Mouse (Mus musculus) CH12.LX (cell line): Measurements from ENCODE around the gene Spp2. TPM values are rescaled to one million over a fixed set of nuclear protein-coding genes. Genes with fewer than 3 reads are reported as not detected.

Source experiments
- DNase-seq: peaks from one replicate; pipeline ENCODE4 v3.0.0-alpha.2; 2013; ENCODE audit errors: extremely low read depth
- H3K27ac ChIP-seq: 2 replicates; pipeline ENCODE4 v1.5.1; 2012; ENCODE audit warnings: low read depth, mild to moderate bottlenecking, control low read depth, moderate library complexity; ENCODE audit not compliant: insufficient read depth
- H3K27me3 ChIP-seq: replicated peaks from 2 replicates; pipeline ENCODE3; 2012; ENCODE audit warnings: inconsistent platforms
- H3K36me3 ChIP-seq, 2 experiments: replicated peaks in 1 of 2; 2 replicates each; pipeline versions ENCODE3 to v1.6.1; 2012; ENCODE audit warnings: inconsistent platforms in 1 of 2, low read length in 1 of 2, mild to moderate bottlenecking in 1 of 2, mixed read lengths in 1 of 2, moderate library complexity in 1 of 2; ENCODE audit not compliant: control insufficient read depth in 1 of 2, insufficient read depth in 1 of 2
- H3K4me1 ChIP-seq, 2 experiments: 2 replicates each; pipeline ENCODE4 v1.6.1; 2012; ENCODE audit warnings: inconsistent platforms in 1 of 2, moderate library complexity in 1 of 2; ENCODE audit not compliant: insufficient read depth in 2 of 2, control insufficient read depth in 1 of 2
- H3K4me2 ChIP-seq: 2 replicates; pipeline ENCODE4 v1.6.1; 2012; ENCODE audit warnings: low read depth, mild to moderate bottlenecking, control low read depth; ENCODE audit not compliant: poor library complexity, insufficient read depth, severe bottlenecking
- H3K4me3 ChIP-seq, 3 experiments: fragments of 150-350 bp in 1 of 3; sonication (generic) in 1 of 3; replicated peaks in 1 of 3; 2 replicates each; pipeline versions ENCODE3 to v1.5.1; 2011 to 2012; ENCODE audit warnings: low read depth in 2 of 3, low read length in 2 of 3, mild to moderate bottlenecking in 2 of 3, moderate library complexity in 2 of 3, control low read depth in 1 of 3, improper control_type of control experiment in 1 of 3, inconsistent platforms in 1 of 3, mixed read lengths in 1 of 3; ENCODE audit not compliant: poor library complexity in 1 of 3
- H3K79me2 ChIP-seq: replicated peaks from 2 replicates; pipeline ENCODE4 v1.6.1; 2012; ENCODE audit warnings: mild to moderate bottlenecking, moderate library complexity; ENCODE audit not compliant: control insufficient read depth, poor library complexity, insufficient read depth, severe bottlenecking; ENCODE audit errors: extremely low read depth
- H3K9ac ChIP-seq: 2 replicates; pipeline ENCODE4 v1.6.1; 2012; ENCODE audit warnings: low read depth, mild to moderate bottlenecking, control low read depth, moderate library complexity; ENCODE audit not compliant: insufficient read depth
- H3K9me3 ChIP-seq: replicated peaks from 2 replicates; pipeline ENCODE3; 2012; ENCODE audit warnings: low read length, inconsistent platforms, mixed read lengths
- BHLHE40 ChIP-seq: IDR thresholded peaks from 2 replicates; pipeline ENCODE4 v1.6.1; 2011; ENCODE audit warnings: mild to moderate bottlenecking, low read depth, low read length, improper control_type of control experiment
- CTCF ChIP-seq, 2 experiments: IDR thresholded peaks in 1 of 2; conservative IDR thresholded peaks in 1 of 2; 2 replicates each; pipeline ENCODE4 v1.5.1; 2011 to 2012; ENCODE audit warnings: low read depth in 2 of 2, low read length in 2 of 2, improper control_type of control experiment in 1 of 2, inconsistent platforms in 1 of 2, mild to moderate bottlenecking in 1 of 2, moderate library complexity in 1 of 2
- E2F4 ChIP-seq: IDR thresholded peaks from 2 replicates; pipeline ENCODE4 v1.6.1; 2011; ENCODE audit warnings: low read depth, low read length, improper control_type of control experiment; ENCODE audit not compliant: insufficient replicate concordance
- ELF1 ChIP-seq: IDR thresholded peaks from 2 replicates; pipeline ENCODE4 v1.6.1; 2014; ENCODE audit warnings: low read depth, mild to moderate bottlenecking, inconsistent platforms, low read length, improper control_type of control experiment
- EP300 ChIP-seq: IDR thresholded peaks from 2 replicates; pipeline ENCODE4 v1.6.1; 2011; ENCODE audit warnings: low read length, improper control_type of control experiment
- ETS1 ChIP-seq: conservative IDR thresholded peaks from 2 replicates; pipeline ENCODE4 v1.6.1; 2012; ENCODE audit warnings: low read depth, mild to moderate bottlenecking, inconsistent platforms, low read length, improper control_type of control experiment, moderate library complexity
- GABPA ChIP-seq: IDR thresholded peaks from 2 replicates; pipeline ENCODE4 v1.6.1; 2012; ENCODE audit warnings: low read depth, low read length, improper control_type of control experiment, inconsistent platforms; ENCODE audit not compliant: insufficient replicate concordance
- HCFC1 ChIP-seq: IDR thresholded peaks from 2 replicates; pipeline ENCODE4 v1.6.1; 2012; ENCODE audit warnings: low read depth, mild to moderate bottlenecking, inconsistent platforms, low read length, improper control_type of control experiment
- JUND ChIP-seq: conservative IDR thresholded peaks from 2 replicates; pipeline ENCODE4 v1.6.1; 2011; ENCODE audit warnings: low read depth, low read length, improper control_type of control experiment
- KAT2A ChIP-seq: IDR thresholded peaks from 2 replicates; pipeline ENCODE4 v1.6.1; 2012; ENCODE audit warnings: low read length, improper control_type of control experiment, inconsistent platforms; ENCODE audit not compliant: insufficient replicate concordance
- MAFK ChIP-seq: IDR thresholded peaks from 2 replicates; pipeline ENCODE4 v1.6.1; 2011; ENCODE audit warnings: low read length, improper control_type of control experiment; ENCODE audit not compliant: insufficient replicate concordance
- MAZ ChIP-seq: IDR thresholded peaks from 2 replicates; pipeline ENCODE4 v1.6.1; 2012; ENCODE audit warnings: low read depth, mild to moderate bottlenecking, inconsistent platforms, low read length, improper control_type of control experiment, moderate library complexity
- NRF1 ChIP-seq: IDR thresholded peaks from 2 replicates; pipeline ENCODE4 v1.6.1; 2014; ENCODE audit warnings: low read depth, mild to moderate bottlenecking, inconsistent platforms, low read length, improper control_type of control experiment, moderate library complexity
- POLR2A ChIP-seq: IDR thresholded peaks from 2 replicates; pipeline ENCODE4 v1.6.1; 2011; ENCODE audit warnings: low read depth, mild to moderate bottlenecking, improper control_type of control experiment, low read length
- RCOR1 ChIP-seq: conservative IDR thresholded peaks from 2 replicates; pipeline ENCODE4 v1.6.1; 2012; ENCODE audit warnings: low read depth, mild to moderate bottlenecking, inconsistent platforms, low read length, improper control_type of control experiment
- TBP ChIP-seq: conservative IDR thresholded peaks from 2 replicates; pipeline ENCODE4 v1.6.1; 2011; ENCODE audit warnings: low read depth, low read length, improper control_type of control experiment
- USF1 ChIP-seq: IDR thresholded peaks from 2 replicates; pipeline ENCODE4 v1.6.1; 2014; ENCODE audit warnings: low read depth, mild to moderate bottlenecking, inconsistent platforms, low read length, improper control_type of control experiment
- USF2 ChIP-seq: conservative IDR thresholded peaks from 2 replicates; pipeline ENCODE4 v1.6.1; 2011; ENCODE audit warnings: low read depth, low read length, improper control_type of control experiment
- ZMIZ1 ChIP-seq: IDR thresholded peaks from 2 replicates; pipeline ENCODE4 v1.6.1; 2012; ENCODE audit warnings: low read depth, mild to moderate bottlenecking, inconsistent platforms, low read length, improper control_type of control experiment
- dilution Hi-C: fragments of 300-500 bp; cut with MboI; formaldehyde crosslinking; loops from 2 replicates; pipeline ENCODE4 v1.14.3; 2020; ENCODE audit warnings: low sequenced_read_pairs; ENCODE audit not compliant: extremely low pct_unique_long_range_greater_than_20kb, extremely low pct_ligation_motif_present
- in situ Hi-C: fragments of 300-500 bp; cut with MboI; formaldehyde crosslinking; loops from 3 replicates; pipeline ENCODE4 v1.14.3; 2019; ENCODE audit warnings: low sequenced_read_pairs, low pct_ligation_motif_present, low pct_unique_long_range_greater_than_20kb, mixed read lengths
- polyA plus RNA-seq: library from polyadenylated mRNA; unstranded; fragments of >175 nt; gene quantifications from 2 replicates; pipeline ENCODE4 v1.2.1, GENCODE M21; 2012; ENCODE audit warnings: low read depth; ENCODE audit not compliant: insufficient read length
- total RNA-seq, 2 experiments: library from RNA; depleted of rRNA; stranded (reverse); fragments of 300-350 nt in 1 of 2; fragments of >200 nt in 1 of 2; gene quantifications; 2 replicates each; pipeline ENCODE4 v1.2.3; 2012 to 2014

Spp2 gene
- total and polyA plus RNA-seq, 3 experiments = not detected

GRCm38 (mm10) chr1:88468335-88468734 is 61.6 kb downstream of the Spp2 start:
- Histone ChIP-seq H3K4me3 (no peak overlapping the region), H3K9ac (no peak overlapping the region), H3K36me3 (no peaks in the 10 kb centered on the region), H3K4me2 (no peak overlapping the region), H3K9me3 (peaks cover 57% of the 10 kb centered on the region), H3K27ac (no peak overlapping the region), H3K79me2 (no peaks in the 10 kb centered on the region), H3K27me3 (no peaks in the 10 kb centered on the region), H3K4me1 (peaks cover 0 to 2% of the 10 kb centered on the region in 2 experiments; a peak in 1 of 4 replicates)
- no peak for TF ChIP-seq USF1
- TF ChIP-seq E2F4 = no peak
- TF ChIP-seq NRF1 = no peak
- no peak for TF ChIP-seq MAZ
- TF ChIP-seq JUND = no peak
- no peak for TF ChIP-seq HCFC1
- TF ChIP-seq CTCF (conservative IDR thresholded peaks at IDR 0.05 in 1 of 2, IDR thresholded peaks at IDR 0.05 in 1 of 2; ENCODE audit: low read depth in 2 of 2, low read length in 2 of 2) = no peak
- TF ChIP-seq ZMIZ1 = no peak
- TF ChIP-seq EP300 = no peak
- no peak for TF ChIP-seq ELF1
- TF ChIP-seq MAFK = no peak
- no peak for TF ChIP-seq GABPA
- no peak for TF ChIP-seq POLR2A
- no peak for TF ChIP-seq RCOR1
- no peak for TF ChIP-seq BHLHE40
- dilution Hi-C loops = no loop called here
- no peak for DNase-seq
- in situ Hi-C loops = no loop called here

- dilution Hi-C loops = no loop called here
- no peaks in the 10 kb centered on the region for H3K27me3 ChIP-seq
- in situ Hi-C loops = loop anchor here (10.0 kb wide), 1 partner anchor 175 kb away; no protein-coding TSS in a partner anchor
Observed at GRCm38 (mm10) chr1:88469746-88470145, 63.0 kb downstream of the Spp2 start.

More at GRCm38 (mm10) chr1:88469746-88470145, 63.0 kb downstream of the Spp2 start:
- H3K36me3 ChIP-seq = no peaks in the 10 kb centered on the region
- TF ChIP-seq ELF1 (no peak), KAT2A (no peak), TBP (no peak), GABPA (no peak), ETS1 (no peak), USF2 (no peak), RCOR1 (no peak), EP300 (no peak), MAFK (no peak), CTCF (conservative IDR thresholded peaks at IDR 0.05 in 1 of 2, IDR thresholded peaks at IDR 0.05 in 1 of 2; ENCODE audit: low read depth in 2 of 2, low read length in 2 of 2) (no peak)
- no peak overlapping the region for H3K4me2 ChIP-seq
- no peak overlapping the region for H3K9ac ChIP-seq
- no peak overlapping the region for H3K27ac ChIP-seq
- H3K9me3 ChIP-seq = peaks cover 53% of the 10 kb centered on the region
- H3K4me1 ChIP-seq = peaks cover 0 to 7% of the 10 kb centered on the region in 2 experiments; a peak in 2 of 4 replicates
- H3K79me2 ChIP-seq = no peaks in the 10 kb centered on the region
- DNase-seq = no peak
- no peak overlapping the region for H3K4me3 ChIP-seq
